Mouse (Mus musculus) heart, postnatal 4 days (tissue): ENCODE measurements around the gene Tmem174. TPM values are rescaled to one million over a fixed set of nuclear protein-coding genes. Genes with fewer than 3 reads are reported as not detected.

Source experiments
- DNase-seq: peaks from one replicate; pipeline ENCODE4 v3.0.0; 2021
- total RNA-seq, 2 experiments: library from RNA; stranded (reverse); gene quantifications; 2 replicates each; pipeline ENCODE4 v1.2.3; 2021

The Tmem174 gene
- total RNA-seq, result not detected

- no peak for DNase-seq
Measured at GRCm38 (mm10) chr13:98637145-98637544, at the start of gene Tmem174. Gene Tmem174, minus strand, starts transcription at chr13:98637410.

- DNase-seq, result no peak
Measured at GRCm38 (mm10) chr13:98684144-98684900, 47.1 kb upstream of the Tmem174 start.

- DNase-seq, result no peak
Measured at GRCm38 (mm10) chr13:98683412-98683811, 46.2 kb upstream of the Tmem174 start.

GRCm38 (mm10) chr13:98680470-98681060 is 43.4 kb upstream of the Tmem174 start:
- no peak for DNase-seq

- no peak for DNase-seq
Measured at GRCm38 (mm10) chr13:98679631-98680041, 42.4 kb upstream of the Tmem174 start.

- no peak for DNase-seq
Measured at GRCm38 (mm10) chr13:98679230-98679629, 42.0 kb upstream of the Tmem174 start.

GRCm38 (mm10) chr13:98673922-98674321 is 36.7 kb upstream of the Tmem174 start:
- DNase-seq, result no peak

- DNase-seq, result no peak
Measured at GRCm38 (mm10) chr13:98669296-98669695, 32.1 kb upstream of the Tmem174 start.

- no peak for DNase-seq
Measured at GRCm38 (mm10) chr13:98667316-98667715, 30.1 kb upstream of the Tmem174 start.

- DNase-seq, result no peak
Measured at GRCm38 (mm10) chr13:98665240-98665639, 28.0 kb upstream of the Tmem174 start.

- no peak for DNase-seq
Measured at GRCm38 (mm10) chr13:98662173-98662675, 25.0 kb upstream of the Tmem174 start.

- no peak for DNase-seq
Measured at GRCm38 (mm10) chr13:98656034-98656471, 18.8 kb upstream of the Tmem174 start.

GRCm38 (mm10) chr13:98655346-98655745 is 18.1 kb upstream of the Tmem174 start:
- no peak for DNase-seq

GRCm38 (mm10) chr13:98654129-98654939 is 17.1 kb upstream of the Tmem174 start:
- DNase-seq, result peak; percentile 58

- no peak for DNase-seq
Measured at GRCm38 (mm10) chr13:98652194-98652593, 15.0 kb upstream of the Tmem174 start.

- DNase-seq, result peak; percentile 33
Measured at GRCm38 (mm10) chr13:98651228-98651977, 14.2 kb upstream of the Tmem174 start.

- DNase-seq, result no peak
Measured at GRCm38 (mm10) chr13:98647775-98648568, 10.8 kb upstream of the Tmem174 start.

GRCm38 (mm10) chr13:98638507-98639166 is 1.4 kb upstream of the Tmem174 start:
- no peak for DNase-seq

GRCm38 (mm10) chr13:98636571-98636970 is 639 bp downstream of the Tmem174 start:
- DNase-seq, result no peak

GRCm38 (mm10) chr13:98633641-98634484 is 3.3 kb downstream of the Tmem174 start:
- DNase-seq, result no peak
